Mouse (Mus musculus) heart, adult 11 months (tissue): Measurements from ENCODE around the gene Cpxm2.
A peak's percentile ranks its signal among the peaks of the same experiment; 100 is the strongest.

Source experiments
- DNase-seq: peaks from one replicate; pipeline ENCODE4 v3.0.0; 2022

Gene Cpxm2

GRCm38 (mm10) chr7:132128687-132129086 is 25.9 kb downstream of the Cpxm2 start:
- no peak for DNase-seq

- peak; percentile 54 for DNase-seq
These were observed 29.6 kb downstream of the Cpxm2 start for GRCm38 (mm10) chr7:132124948-132125347.

GRCm38 (mm10) chr7:132123211-132123610 is 31.3 kb downstream of the Cpxm2 start:
- DNase-seq, result peak; percentile 86

GRCm38 (mm10) chr7:132119817-132120216 is 34.7 kb downstream of the Cpxm2 start:
- DNase-seq, result no peak

- peak; percentile 85 for DNase-seq
These were observed 42.8 kb downstream of the Cpxm2 start for GRCm38 (mm10) chr7:132111770-132112169.

GRCm38 (mm10) chr7:132110308-132110707 is 44.2 kb downstream of the Cpxm2 start:
- DNase-seq, result no peak

- DNase-seq, result peak; percentile 59
These were observed 47.6 kb downstream of the Cpxm2 start for GRCm38 (mm10) chr7:132106891-132107290.

GRCm38 (mm10) chr7:132105326-132105725 is 49.2 kb downstream of the Cpxm2 start:
- DNase-seq, result peak; percentile 50

- DNase-seq, result peak; percentile 60
These were observed 56.1 kb downstream of the Cpxm2 start for GRCm38 (mm10) chr7:132098441-132098840.

GRCm38 (mm10) chr7:132094666-132095065 is 59.9 kb downstream of the Cpxm2 start:
- DNase-seq, result peak; percentile 88

- peak; percentile 87 for DNase-seq
These were observed 63.0 kb downstream of the Cpxm2 start for GRCm38 (mm10) chr7:132091551-132091950.

GRCm38 (mm10) chr7:132088606-132089005 is 65.9 kb downstream of the Cpxm2 start:
- peak; percentile 86 for DNase-seq

- DNase-seq, result peak; percentile 85
These were observed 66.4 kb downstream of the Cpxm2 start for GRCm38 (mm10) chr7:132088181-132088580.

- DNase-seq, result peak; percentile 42
These were observed 78.7 kb downstream of the Cpxm2 start for GRCm38 (mm10) chr7:132075825-132076224.

GRCm38 (mm10) chr7:132074503-132074902 is 80.0 kb downstream of the Cpxm2 start:
- DNase-seq, result no peak

- DNase-seq, result peak; percentile 93
These were observed 83.5 kb downstream of the Cpxm2 start for GRCm38 (mm10) chr7:132070877-132071625.

GRCm38 (mm10) chr7:132067951-132068350 is 86.6 kb downstream of the Cpxm2 start:
- peak; percentile 90 for DNase-seq

GRCm38 (mm10) chr7:132067511-132067910 is 87.0 kb downstream of the Cpxm2 start:
- no peak for DNase-seq

- no peak for DNase-seq
These were observed 94.4 kb downstream of the Cpxm2 start for GRCm38 (mm10) chr7:132060116-132060515.

GRCm38 (mm10) chr7:132056565-132056964 is 98.0 kb downstream of the Cpxm2 start:
- DNase-seq, result no peak

- no peak for DNase-seq
These were observed 107.9 kb downstream of the Cpxm2 start for GRCm38 (mm10) chr7:132046662-132047061.

GRCm38 (mm10) chr7:132031940-132032531 is 122.5 kb downstream of the Cpxm2 start:
- no peak for DNase-seq

- no peak for DNase-seq
These were observed 127.9 kb downstream of the Cpxm2 start for GRCm38 (mm10) chr7:132026671-132027070.

- DNase-seq, result no peak
These were observed 128.9 kb downstream of the Cpxm2 start for GRCm38 (mm10) chr7:132025591-132025990.
